Mouse (Mus musculus) cortical plate, adult 2 months (tissue): ENCODE measurements at regions not wholly inside any gene's neighbourhood (a gene's known extent, or its start where the extent isn't known, plus 50 kb on each side); places are given as distances from the start of the nearest gene placed in this dataset.

Source experiments
- CTCF ChIP-seq: fragments of 200-500 bp; IDR thresholded peaks from 2 replicates; pipeline ENCODE4 v1.5.1; 2011; ENCODE audit warnings: mild to moderate bottlenecking, control low read depth, low read length; ENCODE audit not compliant: insufficient read depth; ENCODE audit errors: extremely low read depth
- POLR2A ChIP-seq: fragments of 200-500 bp; IDR thresholded peaks from 2 replicates; pipeline ENCODE4 v1.6.1; 2011; ENCODE audit warnings: mild to moderate bottlenecking, low read length, control low read depth; ENCODE audit not compliant: insufficient read depth; ENCODE audit errors: extremely low read depth

DNA sequence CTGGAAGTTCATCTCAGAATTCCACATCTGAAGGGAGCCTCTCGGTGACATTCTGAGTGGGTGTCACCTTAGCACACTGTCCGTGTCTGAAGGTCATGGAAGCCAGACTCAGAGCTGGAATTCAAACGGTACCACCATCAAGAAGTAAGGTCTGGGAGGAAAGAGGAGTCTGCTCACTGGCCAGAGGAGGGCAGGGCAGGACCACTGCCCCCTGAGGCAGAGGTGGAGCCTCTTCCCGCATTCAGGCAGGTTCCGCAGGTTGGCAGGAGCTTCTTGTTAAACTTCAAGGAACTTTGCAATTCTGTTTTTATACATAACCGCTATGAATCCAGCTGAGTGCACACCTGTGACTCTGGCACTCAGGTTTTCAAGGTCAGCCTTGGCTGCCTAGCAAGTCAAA is 231.4 kb downstream of the Sipa1l2 start:
- TF ChIP-seq CTCF (peak; percentile 20; the same call in 1 of the 2 replicates), POLR2A (no peak)
